Mouse (Mus musculus) ES-E14 (cell line): ENCODE measurements around the gene Ankrd23.

Source experiments
- HCFC1 ChIP-seq: IDR thresholded peaks from 2 replicates; pipeline ENCODE4 v1.6.1; 2012; ENCODE audit warnings: low read length, inconsistent platforms, borderline replicate concordance; ENCODE audit not compliant: insufficient read depth
- MAFK ChIP-seq: IDR thresholded peaks from 2 replicates; pipeline ENCODE4 v1.6.1; 2014; ENCODE audit warnings: mild to moderate bottlenecking, low read depth, low read length, inconsistent platforms; ENCODE audit not compliant: insufficient read depth

- TF ChIP-seq HCFC1 (no peak), MAFK (no peak)
Observed at GRCm38 (mm10) chr1:36559888-36560287, 23.2 kb upstream of the Ankrd23 start.
